Mouse (Mus musculus) central nervous system, embryonic 18 days (tissue): ENCODE measurements around the gene Zfp831. TPM values are rescaled to one million over a fixed set of nuclear protein-coding genes. Genes with fewer than 3 reads are reported as not detected.

Experiments used
- polyA plus RNA-seq: library from polyadenylated mRNA; depleted of rRNA; stranded (reverse); fragments of >200 nt; gene quantifications from 2 replicates; pipeline ENCODE4 v1.2.3, GENCODE M21; 2012; rRNA removed

Zfp831 gene
- polyA plus RNA-seq, result 0.03 and 0.04 TPM in 2 replicates

DNA sequence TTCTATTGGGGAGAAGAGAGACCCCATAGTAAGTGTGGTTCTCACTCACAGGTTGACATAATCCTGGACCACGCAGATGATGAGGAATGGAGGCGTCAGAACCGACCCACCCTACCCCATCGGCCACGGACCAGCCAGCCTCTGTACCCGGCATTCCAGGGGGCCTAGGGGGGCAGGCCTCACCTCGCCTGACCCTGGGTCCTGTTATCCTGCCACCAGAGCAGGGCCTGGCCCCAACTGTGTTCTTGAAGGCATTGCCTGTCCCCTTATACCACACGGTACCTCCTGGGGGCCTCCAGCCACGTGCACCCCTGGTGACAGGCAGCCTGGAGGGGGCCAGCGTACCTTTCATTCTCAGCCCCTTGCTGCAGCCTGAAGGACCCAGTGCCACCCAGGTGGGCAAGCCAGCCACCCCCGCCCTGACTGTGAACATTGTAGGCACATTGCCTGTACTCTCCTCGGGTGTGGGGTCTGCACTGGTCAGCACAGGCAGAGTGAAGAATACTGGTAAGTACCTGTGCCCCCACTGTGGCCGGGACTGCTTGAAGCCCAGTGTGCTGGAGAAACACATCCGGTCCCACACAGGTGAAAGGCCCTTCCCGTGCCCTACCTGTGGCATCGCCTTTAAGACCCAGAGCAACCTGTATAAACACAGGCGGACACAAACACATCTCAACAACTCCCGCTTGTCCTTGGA lies at the start of gene Zfp831:
Gene Zfp831, plus strand, starts transcription at position 87 of the 697 bp plus-strand sequence.

Other genes starting within 250 kb of the Zfp831 start
- gene Nelfcd, start 227.7 kb upstream of the Zfp831 start, polyA plus RNA-seq, result 76.6 and 77.9 TPM in 2 replicates
- gene Ctsz, start 204.5 kb upstream of the Zfp831 start, polyA plus RNA-seq, result 61.5 and 66.0 TPM in 2 replicates
- gene Tubb1, start 192.8 kb upstream of the Zfp831 start, polyA plus RNA-seq, result 0.08 and 0.12 TPM in 2 replicates
- gene Atp5e, start 179.4 kb upstream of the Zfp831 start, polyA plus RNA-seq, result 447 and 512 TPM in 2 replicates
- gene Prelid3b, start 170.5 kb upstream of the Zfp831 start, polyA plus RNA-seq, result 95.1 and 99.4 TPM in 2 replicates
- gene Edn3, start 117.1 kb downstream of the Zfp831 start, polyA plus RNA-seq, result 3.1 and 3.3 TPM in 2 replicates